In the genomic region with DNA sequence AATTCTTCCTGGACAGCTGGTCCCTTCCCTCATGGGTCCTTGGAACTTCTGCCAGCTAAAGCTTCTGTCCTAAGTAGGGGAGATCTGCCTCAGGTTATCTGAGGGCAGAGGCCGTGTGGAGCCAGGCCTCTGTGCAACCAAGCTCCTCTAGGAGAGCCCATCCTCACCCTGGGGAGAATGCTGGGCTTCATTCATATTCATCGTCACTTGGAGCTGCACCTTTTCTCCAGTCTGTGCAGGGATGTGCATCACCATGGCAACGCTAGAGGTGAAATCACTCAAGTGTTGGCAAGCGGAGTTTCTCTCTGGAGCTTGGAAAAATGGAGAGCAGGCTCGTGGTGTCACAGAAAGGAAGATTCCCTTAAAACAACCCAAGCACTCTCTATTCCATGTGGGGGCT, we compare ENCODE assay signal across 10 mouse cellular contexts.
A peak's percentile ranks its signal among the peaks of the same experiment; 100 is the strongest.
DNase-seq lines count a peak whose midpoint lies in the region; ATAC-seq and TF ChIP-seq lines count a peak whose summit lies in the region.
"Had no signal": no experiment of that assay in that cellular context is flagged by ENCODE, and none has a peak within 500 bp of the region (broad histone marks: within the 10 kb centered on the region; RNA-seq: fewer than 3 reads in every experiment).

No protein-coding gene starts in this region.

- no peak overlapping the region for H3K9ac ChIP-seq in forebrain, embryonic 12.5 days
- no peak overlapping the region for H3K9ac ChIP-seq in hindbrain, postnatal 0 days (replicated peaks; ENCODE audit: low read length)
- H3K9ac ChIP-seq in midbrain, postnatal 0 days (replicated peaks; ENCODE audit: low read length, poor library complexity, severe bottlenecking): no peak overlapping the region
- H3K9ac ChIP-seq: liver, embryonic 14.5 days had no signal

- no peak for TF ChIP-seq CTCF in hindbrain, postnatal 0 days (IDR thresholded peaks at IDR 0.05; ENCODE audit: low read depth)
- TF ChIP-seq CTCF in midbrain, postnatal 0 days (IDR thresholded peaks at IDR 0.05): no peak

- peak overlapping the region; percentile 78 for H3K27ac ChIP-seq in forebrain, embryonic 12.5 days
- no peak overlapping the region for H3K27ac ChIP-seq in forebrain, embryonic 10.5 days
- H3K27ac ChIP-seq in hindbrain, postnatal 0 days: peak overlapping the region; percentile 76
- H3K27ac ChIP-seq in midbrain, postnatal 0 days (ENCODE audit: low read depth, low read length): peak overlapping the region; percentile 84
- H3K27ac ChIP-seq: liver, embryonic 14.5 days had no signal

- 43% methylated on average over 5 of the region's 5 CpGs for WGBS in forebrain, embryonic 12.5 days
- WGBS in forebrain, embryonic 10.5 days: 81% methylated on average over 5 of the region's 5 CpGs
- WGBS in hindbrain, postnatal 0 days: 33% methylated on average over 5 of the region's 5 CpGs
- 20% methylated on average over 5 of the region's 5 CpGs for WGBS in midbrain, postnatal 0 days

- H3K36me3 ChIP-seq in forebrain, embryonic 12.5 days (replicated peaks): no peaks in the 10 kb centered on the region
- no peaks in the 10 kb centered on the region for H3K36me3 ChIP-seq in forebrain, embryonic 10.5 days (replicated peaks)
- H3K36me3 ChIP-seq in hindbrain, postnatal 0 days (ENCODE audit: insufficient read depth, low read length): no peaks in the 10 kb centered on the region
- no peaks in the 10 kb centered on the region for H3K36me3 ChIP-seq in midbrain, postnatal 0 days (ENCODE audit: insufficient read depth, low read length)

- no peak overlapping the region for H3K4me2 ChIP-seq in forebrain, embryonic 12.5 days
- no peak overlapping the region for H3K4me2 ChIP-seq in hindbrain, postnatal 0 days (ENCODE audit: low read depth, low read length)
- H3K4me2 ChIP-seq in midbrain, postnatal 0 days (ENCODE audit: low read depth, low read length, poor library complexity, severe bottlenecking): no peak overlapping the region

- H3K4me3 ChIP-seq in forebrain, embryonic 12.5 days (replicated peaks): no peak overlapping the region
- no peak overlapping the region for H3K4me3 ChIP-seq in forebrain, embryonic 10.5 days
- H3K4me3 ChIP-seq in hindbrain, postnatal 0 days (ENCODE audit: low read length): no peak overlapping the region
- H3K4me3 ChIP-seq in midbrain, postnatal 0 days (ENCODE audit: low read depth, low read length): no peak overlapping the region
- H3K4me3 ChIP-seq: erythroblast, embryonic 14.5 days had no signal

- H3K27me3 ChIP-seq in forebrain, embryonic 12.5 days: no peaks in the 10 kb centered on the region
- H3K27me3 ChIP-seq in forebrain, embryonic 10.5 days (ENCODE audit: poor library complexity, severe bottlenecking): no peaks in the 10 kb centered on the region
- no peaks in the 10 kb centered on the region for H3K27me3 ChIP-seq in hindbrain, postnatal 0 days (ENCODE audit: insufficient read depth, low read length)
- H3K27me3 ChIP-seq in midbrain, postnatal 0 days (ENCODE audit: insufficient read depth, low read length): no peaks in the 10 kb centered on the region

- peak; percentile 70 for ATAC-seq in forebrain, embryonic 12.5 days (ENCODE audit: low FRiP score)
- peak; percentile 71 for ATAC-seq in hindbrain, postnatal 0 days
- ATAC-seq in midbrain, postnatal 0 days (ENCODE audit: low FRiP score): peak; percentile 82
- no peak for ATAC-seq in erythroid progenitor cell, adult 5-6 weeks (replicated peaks; ENCODE audit: low FRiP score, poor library complexity, severe bottlenecking)

- H3K4me1 ChIP-seq in forebrain, embryonic 12.5 days: peaks cover 30% of the 10 kb centered on the region
- H3K4me1 ChIP-seq in forebrain, embryonic 10.5 days: peaks cover 23% of the 10 kb centered on the region
- H3K4me1 ChIP-seq in hindbrain, postnatal 0 days (ENCODE audit: insufficient read depth, low read length): peaks cover 23% of the 10 kb centered on the region
- H3K4me1 ChIP-seq in midbrain, postnatal 0 days (ENCODE audit: insufficient read depth, low read length): peaks cover 28% of the 10 kb centered on the region

- no peak for DNase-seq in forebrain, embryonic 10.5 days (ENCODE audit: extremely low spot score, low spot score)
- DNase-seq in cerebellum, adult 9-11 months: peak; percentile 18
- DNase-seq in hindbrain, postnatal 0 days (ENCODE audit: low spot score): peak; percentile 85
- peak; percentile 84 for DNase-seq in midbrain, postnatal 0 days (ENCODE audit: low spot score)
- no peak for DNase-seq in ovary, adult 18-20 months (ENCODE audit: low spot score)
- DNase-seq in thymus, postnatal 4 days: no peak

- H3K9me3 ChIP-seq in forebrain, embryonic 12.5 days: no peaks in the 10 kb centered on the region
- H3K9me3 ChIP-seq in forebrain, embryonic 10.5 days: no peaks in the 10 kb centered on the region
- H3K9me3 ChIP-seq in hindbrain, postnatal 0 days (ENCODE audit: low read length): no peaks in the 10 kb centered on the region
- no peaks in the 10 kb centered on the region for H3K9me3 ChIP-seq in midbrain, postnatal 0 days (ENCODE audit: low read length)

Comparison
In these comparisons a context has a peak if more than half of its experiments do, and no peak if none do; other contexts are left out.
1. DNase-seq: peak in cerebellum, adult 9-11 months (single experiment), hindbrain, postnatal 0 days (single experiment) and midbrain, postnatal 0 days (single experiment); none in forebrain, embryonic 10.5 days (single experiment), ovary, adult 18-20 months (single experiment) and thymus, postnatal 4 days (single experiment).